Mouse (Mus musculus): Measurements from ENCODE around the gene Ecm2.

- TF ChIP-seq CTCF (IDR thresholded peaks at IDR 0.05; ENCODE audit: control insufficient read depth, insufficient read depth, insufficient read length) (no peak), USF1 (IDR thresholded peaks at IDR 0.05; ENCODE audit: low read depth) (no peak), FOSL1 (IDR thresholded peaks at IDR 0.05; ENCODE audit: insufficient read depth, low read length, poor library complexity, severe bottlenecking) (no peak), MAX (IDR thresholded peaks at IDR 0.05) (no peak), CEBPB (IDR thresholded peaks at IDR 0.05; ENCODE audit: low read depth) (no peak)
Observed at GRCm38 (mm10) chr13:49480551-49480950, 24.1 kb upstream of the Ecm2 start.
